Mouse (Mus musculus): ENCODE measurements around the gene Zfp777.

The Zfp777 gene

GRCm38 (mm10) chr6:48047450-48048351 is 1.0 kb downstream of the Zfp777 start:
- in situ Hi-C loops (cut with MboI; ENCODE audit: low pct_unique_long_range_greater_than_20kb in 1 of 2, low sequenced_read_pairs in 2 of 2, unreplicated experiment in 1 of 2): no loop called here

GRCm38 (mm10) chr6:48047114-48047449 is 1.6 kb downstream of the Zfp777 start:
- in situ Hi-C loops (cut with MboI; ENCODE audit: low pct_unique_long_range_greater_than_20kb in 1 of 2, low sequenced_read_pairs in 2 of 2, unreplicated experiment in 1 of 2): no loop called here

- in situ Hi-C loops (cut with MboI; ENCODE audit: low pct_unique_long_range_greater_than_20kb in 1 of 2, low sequenced_read_pairs in 2 of 2, unreplicated experiment in 1 of 2): no loop called here
Measured at GRCm38 (mm10) chr6:48032661-48033060, 16.1 kb downstream of the Zfp777 start.

GRCm38 (mm10) chr6:48025905-48026660 is 22.6 kb downstream of the Zfp777 start:
- in situ Hi-C loops (cut with MboI; ENCODE audit: low pct_unique_long_range_greater_than_20kb in 1 of 2, low sequenced_read_pairs in 2 of 2, unreplicated experiment in 1 of 2): no loop called here

- in situ Hi-C loops (cut with MboI; ENCODE audit: low pct_unique_long_range_greater_than_20kb in 1 of 2, low sequenced_read_pairs in 2 of 2, unreplicated experiment in 1 of 2): no loop called here
Measured at GRCm38 (mm10) chr6:48024994-48025345, 23.7 kb downstream of the Zfp777 start.

GRCm38 (mm10) chr6:48024330-48024993 is 24.2 kb downstream of the Zfp777 start:
- in situ Hi-C loops (cut with MboI; ENCODE audit: low pct_unique_long_range_greater_than_20kb in 1 of 2, low sequenced_read_pairs in 2 of 2, unreplicated experiment in 1 of 2): no loop called here

- in situ Hi-C loops (cut with MboI; ENCODE audit: low pct_unique_long_range_greater_than_20kb in 1 of 2, low sequenced_read_pairs in 2 of 2, unreplicated experiment in 1 of 2): no loop called here
Measured at GRCm38 (mm10) chr6:48022672-48023071, 26.0 kb downstream of the Zfp777 start.

- in situ Hi-C loops (cut with MboI; ENCODE audit: low pct_unique_long_range_greater_than_20kb in 1 of 2, low sequenced_read_pairs in 2 of 2, unreplicated experiment in 1 of 2): no loop called here
Measured at GRCm38 (mm10) chr6:48021678-48022077, 27.0 kb downstream of the Zfp777 start.

- in situ Hi-C loops (cut with MboI; ENCODE audit: low pct_unique_long_range_greater_than_20kb in 1 of 2, low sequenced_read_pairs in 2 of 2, unreplicated experiment in 1 of 2): no loop called here
Measured at GRCm38 (mm10) chr6:48020006-48020405, 28.7 kb downstream of the Zfp777 start.

- in situ Hi-C loops (cut with MboI; ENCODE audit: low pct_unique_long_range_greater_than_20kb in 1 of 2, low sequenced_read_pairs in 2 of 2, unreplicated experiment in 1 of 2): no loop called here
Measured at GRCm38 (mm10) chr6:48016841-48017240, 31.9 kb downstream of the Zfp777 start.

GRCm38 (mm10) chr6:48016090-48016521 is 32.6 kb downstream of the Zfp777 start:
- in situ Hi-C loops (cut with MboI; ENCODE audit: low pct_unique_long_range_greater_than_20kb in 1 of 2, low sequenced_read_pairs in 2 of 2, unreplicated experiment in 1 of 2): no loop called here

GRCm38 (mm10) chr6:48010727-48011126 is 38.0 kb downstream of the Zfp777 start:
- in situ Hi-C loops (cut with MboI; ENCODE audit: low pct_unique_long_range_greater_than_20kb in 1 of 2, low sequenced_read_pairs in 2 of 2, unreplicated experiment in 1 of 2): no loop called here

- in situ Hi-C loops (cut with MboI; ENCODE audit: low pct_unique_long_range_greater_than_20kb in 1 of 2, low sequenced_read_pairs in 2 of 2, unreplicated experiment in 1 of 2): no loop called here
Measured at GRCm38 (mm10) chr6:47995661-47996060, 53.0 kb downstream of the Zfp777 start.

- in situ Hi-C loops (cut with MboI; ENCODE audit: low pct_unique_long_range_greater_than_20kb in 1 of 2, low sequenced_read_pairs in 2 of 2, unreplicated experiment in 1 of 2): no loop called here
Measured at GRCm38 (mm10) chr6:47983936-47984335, 64.8 kb downstream of the Zfp777 start.

GRCm38 (mm10) chr6:47978897-47979368 is 69.8 kb downstream of the Zfp777 start:
- in situ Hi-C loops (cut with MboI; ENCODE audit: low pct_unique_long_range_greater_than_20kb in 1 of 2, low sequenced_read_pairs in 2 of 2, unreplicated experiment in 1 of 2): no loop called here

GRCm38 (mm10) chr6:47974599-47974998 is 74.1 kb downstream of the Zfp777 start:
- in situ Hi-C loops (cut with MboI; ENCODE audit: low pct_unique_long_range_greater_than_20kb in 1 of 2, low sequenced_read_pairs in 2 of 2, unreplicated experiment in 1 of 2): no loop called here
